Mouse (Mus musculus) lung, embryonic 14.5 days (tissue): ENCODE data around the gene Btbd6. TPM values are rescaled to one million over a fixed set of nuclear protein-coding genes. Genes with fewer than 3 reads are reported as not detected.
A peak's percentile ranks its signal among the peaks of the same experiment; 100 is the strongest.

Source experiments
- ATAC-seq: fragments of 200-750 bp; cut with Nextera tagmentation; 2 replicates; pipeline ENCODE4 v1.8.0; 2017; ENCODE audit warnings: mild to moderate bottlenecking, moderate TSS enrichment, moderate library complexity; ENCODE audit not compliant: insufficient read depth
- DNase-seq: peaks from one replicate; pipeline ENCODE4 v3.0.0-alpha.2; 2015
- H3K27ac ChIP-seq: fragments of 300-500 bp; sonication (generic); 2 replicates; pipeline ENCODE4 v1.5.1; 2014; ENCODE audit warnings: low read depth, mild to moderate bottlenecking, moderate library complexity
- H3K27me3 ChIP-seq: fragments of 300-500 bp; sonication (generic); 2 replicates; pipeline ENCODE4 v1.6.1; 2014; ENCODE audit warnings: low read length, control low read depth; ENCODE audit not compliant: insufficient read depth
- H3K36me3 ChIP-seq: fragments of 300-500 bp; sonication (generic); 2 replicates; pipeline ENCODE4 v1.6.1; 2014; ENCODE audit warnings: control low read depth; ENCODE audit not compliant: insufficient read depth
- H3K4me1 ChIP-seq: fragments of 300-500 bp; sonication (generic); 2 replicates; pipeline ENCODE4 v1.6.1; 2014; ENCODE audit warnings: antibody characterized with exemption, control low read depth; ENCODE audit not compliant: insufficient read depth
- H3K4me2 ChIP-seq: fragments of 300-500 bp; sonication (generic); 2 replicates; pipeline ENCODE4 v1.6.1; 2014; ENCODE audit warnings: mild to moderate bottlenecking
- H3K4me3 ChIP-seq: fragments of 300-500 bp; sonication (generic); 2 replicates; pipeline ENCODE4 v1.5.1; 2014; ENCODE audit warnings: low read depth, low read length
- H3K9ac ChIP-seq: fragments of 300-500 bp; sonication (generic); 2 replicates; pipeline ENCODE4 v1.6.1; 2014
- H3K9me3 ChIP-seq: fragments of 300-500 bp; sonication (generic); 2 replicates; pipeline ENCODE4 v1.6.1; 2016; ENCODE audit warnings: low read depth, low read length, control low read depth
- CTCF ChIP-seq: IDR thresholded peaks from 2 replicates; pipeline ENCODE4 v1.5.1; 2016; ENCODE audit warnings: antibody characterized with exemption, low read depth
- WGBS: fragments of 180-500 bp; shearing (Covaris S2); extraction: QIAGEN DNeasy Blood & Tissue Kit; methylation state at CpG from one replicate; pipeline ENCODE4 v1.1.7; 2014; 5-methylcytosine and 5-hydroxymethylcytosine counted together
- polyA plus RNA-seq: library from polyadenylated mRNA; unstranded; fragments of >200 nt; fragmentation: Nextera tagmentation; extraction: Ambion mirVana; gene quantifications from 2 replicates; pipeline ENCODE4 v1.2.1, GENCODE M21; 2014

The Btbd6 gene
- polyA plus RNA-seq = 26.4 and 26.7 TPM in 2 replicates

DNA sequence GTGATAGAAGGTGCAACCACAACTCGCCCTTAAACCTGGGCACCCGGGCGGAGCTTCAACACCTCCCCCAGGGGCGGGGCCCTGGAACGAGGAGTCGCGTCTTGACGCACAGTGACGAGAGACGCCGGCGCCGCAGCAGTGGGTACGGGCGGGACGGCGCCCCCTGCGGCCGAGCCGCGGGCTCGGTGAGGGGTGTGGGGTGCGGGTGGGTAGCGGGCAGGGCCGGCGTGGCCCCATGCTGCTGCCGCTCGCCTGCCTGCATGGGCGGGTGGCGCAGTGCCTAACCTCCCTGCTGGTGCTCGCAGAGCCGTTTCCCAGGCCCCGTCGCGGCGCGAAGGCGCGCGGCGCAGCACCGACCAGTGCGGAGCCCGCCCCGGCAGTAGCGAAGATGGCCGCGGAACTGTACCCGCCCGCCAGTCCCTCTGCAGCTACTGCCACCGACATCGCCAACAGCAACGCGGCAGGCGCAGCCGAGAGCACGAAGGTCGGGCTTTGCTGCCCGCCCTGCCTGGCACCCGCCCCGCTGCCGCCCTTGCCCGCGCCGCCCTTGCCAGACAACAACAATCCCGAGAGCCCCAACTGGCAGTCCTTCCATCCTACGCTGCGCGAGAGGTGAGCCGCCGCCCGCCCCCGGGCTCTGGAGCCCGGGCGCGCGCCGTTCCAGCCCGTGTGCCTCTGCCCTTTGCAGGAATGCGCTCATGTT, at the start of gene Btbd6:
Gene Btbd6 (plus strand): TSS at position 112 of the 703 bp plus-strand sequence.
- H3K36me3 ChIP-seq = peaks cover 74% of the 10 kb centered on the region
- no peaks in the 10 kb centered on the region for H3K27me3 ChIP-seq
- no peaks in the 10 kb centered on the region for H3K9me3 ChIP-seq
- TF ChIP-seq CTCF = peak; percentile 40
- WGBS = under 1% methylated on average over 80 of the region's 80 CpGs
- H3K9ac ChIP-seq = peak within 1 kb of the TSS; percentile 84
- no peaks in the 10 kb centered on the region for H3K4me1 ChIP-seq
- ATAC-seq (peak; percentile 98), DNase-seq (peak; percentile 93)
- H3K4me3 ChIP-seq = peak within 1 kb of the TSS; percentile 78
- peak within 1 kb of the TSS; percentile 90 for H3K4me2 ChIP-seq
- H3K27ac ChIP-seq = peak within 1 kb of the TSS; percentile 87

- no peak overlapping the region for H3K27ac ChIP-seq
- DNase-seq (no peak), ATAC-seq (no peak)
- no peak overlapping the region for H3K9ac ChIP-seq
- TF ChIP-seq CTCF = no peak
- no peaks in the 10 kb centered on the region for H3K36me3 ChIP-seq
- peaks cover 49% of the 10 kb centered on the region for H3K27me3 ChIP-seq
- no peaks in the 10 kb centered on the region for H3K9me3 ChIP-seq
- H3K4me2 ChIP-seq = peak overlapping the region; percentile 90; the same call in 1 of the 2 replicates
- no peaks in the 10 kb centered on the region for H3K4me1 ChIP-seq
- 0 out of 2 replicates have a peak overlapping the region, but pooled peaks have one; percentile 57 for H3K4me3 ChIP-seq
- 55% methylated on average over 14 of the region's 14 CpGs for WGBS
Observed at GRCm38 (mm10) chr12:112927265-112927664, 49.0 kb upstream of the Btbd6 start.

- peak; percentile 51 for DNase-seq
- WGBS = 1% methylated on average over 122 of the region's 124 CpGs
- Histone ChIP-seq H3K27ac (no peak overlapping the region), H3K4me1 (no peaks in the 10 kb centered on the region), H3K4me3 (peak overlapping the region; percentile 57), H3K9ac (peak overlapping the region; percentile 48), H3K4me2 (peak overlapping the region; percentile 90), H3K9me3 (no peaks in the 10 kb centered on the region), H3K36me3 (no peaks in the 10 kb centered on the region), H3K27me3 (peaks cover 49% of the 10 kb centered on the region)
- ATAC-seq = peak; percentile 25; the same call in 1 of the 2 replicates
- no peak for TF ChIP-seq CTCF
Observed at GRCm38 (mm10) chr12:112928401-112929241, 47.7 kb upstream of the Btbd6 start.

GRCm38 (mm10) chr12:112929562-112930352, 46.5 kb upstream of the Btbd6 start, which contains the start of gene Jag2:
Gene Jag2 (minus strand): TSS chr12:112929776.
- H3K27me3 ChIP-seq = peaks cover 49% of the 10 kb centered on the region
- H3K36me3 ChIP-seq = no peaks in the 10 kb centered on the region
- TF ChIP-seq CTCF = peak; percentile 59; the same call in 1 of the 2 replicates
- WGBS = 1% methylated on average over 72 of the region's 85 CpGs
- no peaks in the 10 kb centered on the region for H3K4me1 ChIP-seq
- ATAC-seq = peak; percentile 26
- H3K9me3 ChIP-seq = no peaks in the 10 kb centered on the region
- peak within 1 kb of the TSS; percentile 48 for H3K9ac ChIP-seq
- H3K4me3 ChIP-seq = peak within 1 kb of the TSS; percentile 57
- H3K4me2 ChIP-seq = peak within 1 kb of the TSS; percentile 90
- H3K27ac ChIP-seq = no peak within 1 kb of the TSS
- DNase-seq = peak; percentile 54

GRCm38 (mm10) chr12:112932647-112933046, 43.6 kb upstream of the Btbd6 start:
- no peaks in the 10 kb centered on the region for H3K36me3 ChIP-seq
- H3K9ac ChIP-seq = no peak overlapping the region
- H3K9me3 ChIP-seq = no peaks in the 10 kb centered on the region
- ATAC-seq (no peak), DNase-seq (peak; percentile 31)
- no peak for TF ChIP-seq CTCF
- no peaks in the 10 kb centered on the region for H3K4me1 ChIP-seq
- peaks cover 38% of the 10 kb centered on the region for H3K27me3 ChIP-seq
- H3K27ac ChIP-seq = no peak overlapping the region
- H3K4me2 ChIP-seq = no peak overlapping the region
- no peak overlapping the region for H3K4me3 ChIP-seq
- WGBS = 30% methylated on average over 7 of the region's 7 CpGs

DNA sequence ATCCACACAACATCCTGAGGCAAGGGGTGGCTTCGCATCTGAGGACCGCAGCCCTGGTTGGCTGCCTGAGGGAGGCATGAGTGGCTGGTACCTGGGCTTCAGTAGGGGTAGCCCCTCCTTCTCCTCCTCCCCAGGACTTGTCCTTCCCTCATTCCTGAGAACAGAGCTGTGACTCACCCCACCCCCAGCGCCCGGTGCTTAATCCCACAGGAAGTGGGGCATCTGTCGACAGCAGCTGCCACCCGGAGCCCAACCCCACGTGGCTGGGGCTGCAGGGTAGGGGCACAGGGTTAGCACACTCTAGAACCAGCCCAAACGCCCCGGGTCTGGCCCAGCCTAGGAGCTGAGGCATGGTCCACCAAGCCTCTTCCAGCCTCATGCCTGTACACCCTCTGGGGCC, 38.4 kb upstream of the Btbd6 start:
- Histone ChIP-seq H3K4me1 (peaks cover 11% of the 10 kb centered on the region), H3K9ac (no peak overlapping the region), H3K9me3 (no peaks in the 10 kb centered on the region), H3K27ac (no peak overlapping the region; the same call in 1 of the 2 replicates), H3K4me3 (no peak overlapping the region), H3K4me2 (no peak overlapping the region), H3K36me3 (no peaks in the 10 kb centered on the region), H3K27me3 (no peaks in the 10 kb centered on the region)
- no peak for TF ChIP-seq CTCF
- no peak for DNase-seq
- WGBS = 26% methylated on average over 9 of the region's 9 CpGs
- no peak for ATAC-seq
